Mouse (Mus musculus) cerebellum, adult 11 months (tissue): ENCODE results near the gene Atxn2.

Source experiments
- DNase-seq: peaks from one replicate; pipeline ENCODE4 v3.0.0; 2022

Atxn2 gene

DNA sequence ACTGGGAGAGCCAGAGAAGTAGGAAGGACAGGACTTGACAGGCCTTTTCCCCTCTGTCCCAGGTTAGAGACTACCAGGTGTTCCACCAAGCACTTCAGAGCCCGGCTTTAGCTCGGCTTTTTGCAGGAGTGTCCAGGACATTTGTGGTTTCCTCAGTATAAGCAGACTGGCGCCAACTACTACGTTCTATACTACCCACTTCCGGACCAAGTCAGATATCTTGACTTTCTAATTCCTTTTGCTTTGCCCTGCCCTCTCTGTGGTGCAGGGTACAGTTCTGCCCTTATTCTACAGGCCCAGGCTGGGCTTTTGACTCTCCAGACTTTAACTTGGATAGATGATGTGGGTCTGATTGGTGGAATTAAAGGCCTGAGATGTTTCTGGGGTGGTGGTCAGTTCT, 108.4 kb downstream of the Atxn2 start:
- DNase-seq, result no peak

DNA sequence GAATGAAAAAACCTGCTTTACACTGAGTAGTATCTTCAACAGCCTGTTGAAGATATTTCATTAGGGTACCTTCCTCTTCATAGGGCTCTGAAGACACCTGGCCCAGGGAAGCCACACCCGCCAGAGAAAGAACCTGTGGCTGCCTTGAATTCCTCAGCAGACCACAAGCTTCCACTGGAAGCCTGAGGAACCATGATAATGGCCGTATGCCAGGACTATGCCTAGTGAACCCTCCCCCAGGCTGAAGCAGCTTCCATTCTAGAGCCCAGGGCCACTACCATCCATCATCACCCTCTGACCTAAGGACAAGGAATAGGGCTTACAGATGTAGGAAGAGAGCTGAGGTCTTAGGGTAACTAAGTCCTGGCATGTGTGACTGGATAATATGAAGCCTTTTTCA, 109.0 kb downstream of the Atxn2 start:
- DNase-seq, result no peak

DNA sequence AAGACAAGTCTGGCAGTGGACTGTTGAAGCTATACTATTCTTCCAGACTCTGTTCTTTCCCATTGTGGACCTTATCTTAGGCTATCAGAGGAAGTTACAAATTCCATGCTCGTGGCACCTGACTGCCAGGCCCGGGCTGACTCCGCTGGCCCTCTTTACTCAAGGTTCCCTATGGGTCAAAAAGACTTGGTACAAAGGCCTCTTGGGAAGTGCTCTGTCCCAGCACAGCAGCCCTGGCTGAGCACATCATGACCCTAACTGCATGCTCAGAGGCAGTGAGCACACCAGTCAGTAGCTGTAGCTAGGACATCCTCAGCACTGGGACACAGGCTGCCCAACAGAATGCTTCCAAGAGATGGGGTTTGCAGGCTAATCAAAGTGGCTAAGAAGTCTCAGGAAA, 109.5 kb downstream of the Atxn2 start:
- no peak for DNase-seq

- no peak for DNase-seq
These were observed 110.0 kb downstream of the Atxn2 start for GRCm38 (mm10) chr5:121821116-121821515.

DNA sequence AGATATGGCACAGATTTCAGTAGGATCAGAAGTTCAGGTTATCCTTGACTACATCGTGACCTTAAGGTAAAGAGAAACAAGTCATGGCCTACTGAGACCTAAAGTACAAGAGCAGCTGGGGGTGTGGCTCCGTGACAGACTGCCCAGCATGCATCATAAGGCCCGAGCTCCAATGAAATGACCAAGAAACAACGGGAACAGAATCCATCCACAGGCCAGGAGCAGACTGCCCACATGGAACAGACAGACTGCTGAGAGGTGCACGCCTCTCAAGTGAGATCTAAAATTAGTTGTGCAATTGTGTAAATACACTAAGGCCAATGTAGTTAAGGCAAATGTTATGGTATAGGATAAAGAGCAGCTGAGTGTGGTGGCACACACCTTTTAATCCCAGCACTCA, 110.4 kb downstream of the Atxn2 start:
- peak; percentile 37 for DNase-seq

GRCm38 (mm10) chr5:121822786-121823505, 111.8 kb downstream of the Atxn2 start:
- DNase-seq, result peak; percentile 26

GRCm38 (mm10) chr5:121823668-121824067, 112.5 kb downstream of the Atxn2 start:
- DNase-seq, result peak; percentile 21

DNA sequence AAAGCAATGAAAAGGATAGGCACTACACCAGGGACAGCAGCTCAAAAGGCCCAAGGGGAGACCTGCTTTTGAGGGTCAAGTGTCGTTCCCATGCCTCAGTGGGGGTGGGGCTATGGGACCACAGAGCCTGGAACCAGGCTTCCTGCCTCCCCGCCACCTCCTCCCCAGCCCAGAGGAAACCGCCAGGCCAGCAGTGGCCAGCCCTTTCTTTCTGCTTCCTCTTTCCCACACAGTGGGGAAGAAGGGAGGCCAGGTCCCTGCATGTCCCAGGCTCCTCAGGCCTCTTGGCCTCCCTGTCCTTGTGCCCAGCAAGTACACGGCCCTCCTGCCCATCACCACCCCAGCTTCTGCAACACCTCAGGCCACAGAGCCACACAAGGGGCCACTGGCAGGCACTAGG, 113.0 kb downstream of the Atxn2 start:
- peak; percentile 26 for DNase-seq

DNA sequence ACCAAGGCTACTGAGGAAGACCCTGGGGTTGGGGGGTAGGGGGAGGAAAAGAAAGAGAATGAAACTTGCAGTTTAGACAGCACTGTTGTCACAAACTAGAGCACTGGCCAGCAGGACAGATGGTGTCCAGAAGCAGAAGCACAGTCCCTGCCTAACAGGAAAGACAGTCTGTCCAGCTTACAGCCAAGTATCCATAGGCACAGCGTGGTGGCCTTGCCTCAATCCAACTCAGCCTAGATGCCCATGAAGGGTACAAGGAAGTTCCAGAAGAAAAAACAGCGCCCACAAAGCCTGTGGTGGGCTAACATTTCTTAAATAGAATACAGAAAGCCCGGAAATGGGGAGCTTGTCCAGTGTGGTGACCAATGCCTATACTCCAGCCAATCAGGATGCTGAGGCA, 114.5 kb downstream of the Atxn2 start:
- peak; percentile 45 for DNase-seq

GRCm38 (mm10) chr5:121827876-121828275, 116.7 kb downstream of the Atxn2 start:
- DNase-seq, result no peak

DNA sequence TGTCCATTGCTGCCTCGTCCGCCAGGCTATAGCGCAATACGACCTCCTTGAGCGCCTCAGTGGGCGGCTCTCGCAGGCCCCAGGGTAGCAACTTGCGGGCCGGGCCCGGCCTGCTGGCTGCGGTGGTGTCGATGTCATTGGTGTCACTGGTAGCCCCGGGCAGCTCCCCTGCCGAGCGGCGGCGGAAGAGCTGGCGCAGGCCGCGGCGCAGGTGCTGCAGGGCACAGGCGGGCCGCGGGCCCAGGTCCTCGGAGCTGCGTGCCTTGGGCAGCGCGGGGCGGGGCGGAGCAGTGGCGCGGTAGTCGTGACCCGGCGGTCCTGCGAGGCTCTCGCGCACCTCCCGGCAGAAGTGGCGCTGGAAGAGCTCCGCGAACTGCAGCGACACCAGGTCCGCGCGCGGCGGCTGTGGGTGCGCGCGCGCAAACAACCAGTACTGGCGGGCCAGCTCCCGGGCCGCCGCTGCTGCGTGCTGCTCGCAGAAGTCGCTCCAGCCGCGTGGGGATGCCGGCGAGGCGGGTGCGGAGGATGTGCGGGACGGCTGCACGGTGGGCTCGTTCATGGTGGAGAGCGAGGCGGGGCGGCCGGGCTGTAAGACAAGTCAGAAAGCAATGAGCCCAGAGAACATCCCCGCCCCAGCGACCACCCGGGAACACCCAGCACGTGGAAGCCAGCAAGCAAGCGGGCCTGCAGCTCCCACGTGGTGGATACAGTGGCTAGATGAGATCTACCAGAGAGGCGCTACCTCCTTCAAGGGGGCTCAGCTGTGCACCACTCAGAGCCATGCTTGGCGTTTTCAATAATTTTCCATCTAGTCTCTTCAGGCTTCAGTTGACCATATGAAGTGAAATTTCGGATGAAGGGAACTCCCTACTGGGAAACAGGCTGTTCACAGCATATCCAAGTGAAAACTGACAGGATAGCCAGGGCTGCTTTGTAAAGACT, 117.6 kb downstream of the Atxn2 start:
- peak; percentile 72 for DNase-seq

- no peak for DNase-seq
These were observed 120.0 kb downstream of the Atxn2 start for GRCm38 (mm10) chr5:121831002-121831601.

- DNase-seq, result no peak
These were observed 121.4 kb downstream of the Atxn2 start for GRCm38 (mm10) chr5:121832376-121833155.

- DNase-seq, result no peak
These were observed 122.0 kb downstream of the Atxn2 start for GRCm38 (mm10) chr5:121833159-121833558.

DNA sequence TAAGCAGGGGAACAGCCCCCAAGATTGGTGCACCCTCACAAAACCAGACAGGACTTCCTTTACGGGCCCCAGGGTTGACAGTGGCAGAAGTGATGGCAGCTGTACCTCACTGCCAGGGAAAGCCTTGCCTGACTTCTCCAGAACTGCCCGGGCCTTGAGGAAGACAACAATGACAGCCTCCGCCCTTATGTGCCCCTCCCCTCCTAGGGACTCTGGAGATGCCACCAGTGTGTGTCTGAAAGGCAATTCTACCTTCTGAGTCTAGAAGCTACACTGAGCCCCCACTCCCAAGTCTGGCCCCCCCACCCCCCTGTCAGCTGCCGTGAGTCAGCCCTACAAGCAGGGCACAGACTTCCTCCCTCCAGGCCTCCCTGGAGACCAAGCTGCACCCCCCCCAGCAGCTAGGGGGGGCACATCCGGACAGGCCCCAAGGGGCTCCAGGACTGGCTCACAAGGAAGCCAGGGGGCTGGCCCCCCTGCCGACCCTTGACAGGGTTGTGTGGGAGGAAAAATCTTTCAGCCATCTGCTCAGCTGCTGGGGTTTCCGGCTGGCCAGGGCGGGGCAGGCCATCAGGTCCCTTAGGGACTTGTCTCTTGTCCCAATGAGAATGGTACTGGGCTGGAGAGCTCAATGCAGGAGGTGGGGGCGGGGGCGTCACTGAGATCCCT, 122.6 kb downstream of the Atxn2 start:
- DNase-seq, result no peak

GRCm38 (mm10) chr5:121834241-121834606, 123.1 kb downstream of the Atxn2 start:
- DNase-seq, result no peak

DNA sequence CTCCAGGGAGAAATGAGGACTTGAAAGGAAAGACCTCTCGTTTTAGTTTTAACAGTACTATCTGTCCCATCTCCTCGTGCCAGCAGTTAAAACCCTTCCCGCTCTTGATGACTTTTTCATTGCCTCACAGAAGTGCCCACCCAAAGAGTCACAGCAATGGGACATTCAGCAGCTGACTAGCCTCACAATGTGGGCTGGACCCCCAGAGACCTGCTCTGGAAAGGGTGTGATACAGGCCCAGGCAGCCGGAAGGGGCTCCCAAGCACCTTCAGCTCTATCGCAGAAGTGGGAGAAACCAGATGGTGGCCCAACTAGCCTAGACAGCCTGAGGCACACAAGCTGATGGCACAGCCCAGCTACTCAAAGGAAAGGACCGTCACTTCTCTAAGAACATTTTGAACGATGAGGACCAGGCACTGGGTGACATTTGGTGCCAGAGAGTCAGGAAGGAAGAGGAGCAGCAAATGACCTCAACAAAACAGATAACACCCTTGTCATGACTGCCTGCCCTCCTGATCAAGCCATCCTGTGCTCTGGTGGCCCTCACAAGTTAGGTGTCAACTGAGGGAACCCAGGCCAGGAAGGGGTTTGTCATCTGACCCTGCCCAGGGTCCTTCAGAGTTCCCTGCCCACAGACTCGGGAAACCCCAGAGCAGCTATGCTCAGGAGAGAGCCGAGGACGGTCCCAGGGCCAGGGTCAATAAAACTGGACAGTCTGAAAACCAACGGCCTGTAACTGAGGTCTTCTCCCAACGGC, 124.0 kb downstream of the Atxn2 start:
- DNase-seq, result no peak

GRCm38 (mm10) chr5:121835949-121836691, 125.0 kb downstream of the Atxn2 start:
- no peak for DNase-seq

- DNase-seq, result peak; percentile 85
These were observed 125.7 kb downstream of the Atxn2 start for GRCm38 (mm10) chr5:121836692-121837415.
